Comparison of ENCODE assay signal across 9 mouse cellular contexts in genomic region chr13:10360199-10360694, GRCm38 (mm10). TPM values are rescaled to one million over a fixed set of nuclear protein-coding genes. Genes with fewer than 3 reads are reported as not detected.
A peak's percentile ranks its signal among the peaks of the same experiment; 100 is the strongest.
DNase-seq lines count a peak whose midpoint lies in the region; ATAC-seq and TF ChIP-seq lines count a peak whose summit lies in the region.
"Had no signal": no experiment of that assay in that cellular context is flagged by ENCODE, and none has a peak within 500 bp of the region (broad histone marks: within the 10 kb centered on the region; RNA-seq: fewer than 3 reads in every experiment).

No protein-coding gene starts in this region.

- WGBS in cerebellum, adult 2 months, result under 1% methylated on average over 60 of the region's 60 CpGs
- under 1% methylated on average over 58 of the region's 60 CpGs for WGBS in forebrain, embryonic 14.5 days
- WGBS in hindbrain, postnatal 0 days, result under 1% methylated on average over 58 of the region's 60 CpGs
- WGBS in limb, embryonic 15.5 days, result under 1% methylated on average over 60 of the region's 60 CpGs
- WGBS in neural tube, embryonic 12.5 days, result under 1% methylated on average over 60 of the region's 60 CpGs
- 2% methylated on average over 60 of the region's 60 CpGs for WGBS in thymus, adult 2 months

- ATAC-seq in forebrain, embryonic 14.5 days, result peak; percentile 76
- ATAC-seq in hindbrain, postnatal 0 days, result peak; percentile 70
- no peak for ATAC-seq in limb, embryonic 15.5 days (ENCODE audit: insufficient number of reproducible peaks, low FRiP score, low TSS enrichment, low read depth)
- peak; percentile 77 for ATAC-seq in neural tube, embryonic 12.5 days (ENCODE audit: low FRiP score, low read depth)

- no peaks in the 10 kb centered on the region for H3K36me3 ChIP-seq in ES-E14 (ENCODE audit: control insufficient read depth, insufficient read depth, low read length, poor library complexity, severe bottlenecking)
- H3K36me3 ChIP-seq in forebrain, embryonic 14.5 days (ENCODE audit: control insufficient read depth, insufficient read depth, low read length), result no peaks in the 10 kb centered on the region
- no peaks in the 10 kb centered on the region for H3K36me3 ChIP-seq in hindbrain, postnatal 0 days (ENCODE audit: insufficient read depth, low read length)
- no peaks in the 10 kb centered on the region for H3K36me3 ChIP-seq in limb, embryonic 15.5 days
- no peaks in the 10 kb centered on the region for H3K36me3 ChIP-seq in neural tube, embryonic 12.5 days
- H3K36me3 ChIP-seq in thymus, adult 2 months (ENCODE audit: control insufficient read depth, insufficient read depth, low read length), result no peaks in the 10 kb centered on the region

- in situ Hi-C loops in ES-E14 (cut with MboI; ENCODE audit: low sequenced_read_pairs in 2 of 2, unreplicated experiment in 2 of 2), result no loop called here

- H3K27me3 ChIP-seq in cerebellum, adult 2 months (ENCODE audit: control insufficient read depth, insufficient read depth, low read length), result no peaks in the 10 kb centered on the region
- 0 out of 2 replicates have a peak, but pooled peaks cover 13% of the 10 kb centered on the region for H3K27me3 ChIP-seq in forebrain, embryonic 14.5 days (replicated peaks; ENCODE audit: control insufficient read depth, insufficient read depth, low read length)
- no peaks in the 10 kb centered on the region for H3K27me3 ChIP-seq in hindbrain, postnatal 0 days (ENCODE audit: insufficient read depth, low read length)
- peaks cover 43% of the 10 kb centered on the region for H3K27me3 ChIP-seq in limb, embryonic 15.5 days
- peaks cover 33% of the 10 kb centered on the region for H3K27me3 ChIP-seq in neural tube, embryonic 12.5 days (replicated peaks)
- H3K27me3 ChIP-seq in thymus, adult 2 months (ENCODE audit: control insufficient read depth, insufficient read depth, low read length), result peaks cover 8% of the 10 kb centered on the region

- H3K4me3 ChIP-seq in cerebellum, adult 2 months (replicated peaks; ENCODE audit: insufficient read depth, low read depth, low read length), result peak overlapping the region; percentile 50
- H3K4me3 ChIP-seq in ES-E14 (ENCODE audit: insufficient read depth in 1 of 2, low read depth in 1 of 2, low read length in 2 of 2, poor library complexity in 1 of 2, severe bottlenecking in 1 of 2), result peak overlapping the region; percentile 60 to 63
- peak overlapping the region; percentile 47 for H3K4me3 ChIP-seq in forebrain, embryonic 14.5 days (ENCODE audit: low read depth, low read length)
- peak overlapping the region; percentile 64 for H3K4me3 ChIP-seq in hindbrain, postnatal 0 days (ENCODE audit: low read length)
- peak overlapping the region; percentile 49 for H3K4me3 ChIP-seq in limb, embryonic 15.5 days
- peak overlapping the region; percentile 59 for H3K4me3 ChIP-seq in neural tube, embryonic 12.5 days
- no peak overlapping the region for H3K4me3 ChIP-seq in thymus, adult 2 months (ENCODE audit: control insufficient read depth, insufficient read depth, low read length)
- H3K4me3 ChIP-seq: erythroblast, embryonic 14.5 days had no signal

- no peak overlapping the region for H3K27ac ChIP-seq in cerebellum, adult 2 months (ENCODE audit: insufficient read depth, low read length)
- no peak overlapping the region for H3K27ac ChIP-seq in ES-E14 (ENCODE audit: insufficient read depth, low read depth, low read length, poor library complexity, severe bottlenecking)
- no peak overlapping the region for H3K27ac ChIP-seq in forebrain, embryonic 14.5 days (ENCODE audit: low read depth, low read length)
- peak overlapping the region; percentile 60; the same call in 1 of the 2 replicates for H3K27ac ChIP-seq in hindbrain, postnatal 0 days
- H3K27ac ChIP-seq in limb, embryonic 15.5 days, result no peak overlapping the region
- H3K27ac ChIP-seq in neural tube, embryonic 12.5 days, result no peak overlapping the region
- no peak overlapping the region for H3K27ac ChIP-seq in thymus, adult 2 months (ENCODE audit: control insufficient read depth, insufficient read depth, low read length)

- no peak for TF ChIP-seq CTCF in cerebellum, adult 2 months (IDR thresholded peaks at IDR 0.05; ENCODE audit: borderline replicate concordance, insufficient read depth, low read depth, low read length)
- no peak for TF ChIP-seq CTCF in hindbrain, postnatal 0 days (IDR thresholded peaks at IDR 0.05; ENCODE audit: low read depth)
- no peak for TF ChIP-seq CTCF in thymus, adult 2 months (IDR thresholded peaks at IDR 0.05; ENCODE audit: borderline replicate concordance, control insufficient read depth, extremely low read depth, insufficient read depth, low read length, poor library complexity)

- no peaks in the 10 kb centered on the region for H3K9me3 ChIP-seq in ES-E14 (ENCODE audit: control insufficient read depth, insufficient read depth, low read depth, low read length)
- H3K9me3 ChIP-seq in forebrain, embryonic 14.5 days (replicated peaks; ENCODE audit: control insufficient read depth, low read length), result no peaks in the 10 kb centered on the region
- H3K9me3 ChIP-seq in hindbrain, postnatal 0 days (ENCODE audit: low read length), result no peaks in the 10 kb centered on the region
- H3K9me3 ChIP-seq in limb, embryonic 15.5 days, result no peaks in the 10 kb centered on the region
- H3K9me3 ChIP-seq in neural tube, embryonic 12.5 days, result no peaks in the 10 kb centered on the region

- H3K9ac ChIP-seq in ES-E14 (ENCODE audit: insufficient read depth, low read depth, low read length, poor library complexity, severe bottlenecking), result 0 out of 2 replicates have a peak overlapping the region, but pooled peaks have one; percentile 30
- peak overlapping the region; percentile 61 for H3K9ac ChIP-seq in forebrain, embryonic 14.5 days (ENCODE audit: low read length)
- peak overlapping the region; percentile 37 for H3K9ac ChIP-seq in hindbrain, postnatal 0 days (replicated peaks; ENCODE audit: low read length)
- 0 out of 2 replicates have a peak overlapping the region, but pooled peaks have one; percentile 3 for H3K9ac ChIP-seq in limb, embryonic 15.5 days
- peak overlapping the region; percentile 58 for H3K9ac ChIP-seq in neural tube, embryonic 12.5 days

- no peak for TF ChIP-seq POLR2A in cerebellum, adult 2 months (IDR thresholded peaks at IDR 0.05; ENCODE audit: borderline replicate concordance, insufficient read depth, low read length)
- no peak for TF ChIP-seq POLR2A in thymus, adult 2 months (IDR thresholded peaks at IDR 0.05; ENCODE audit: control insufficient read depth, extremely low read depth, insufficient read depth, low read length, poor library complexity)

- peak; percentile 31 to 36 for DNase-seq in cerebellum, adult 2 months
- DNase-seq in cerebellum, adult 11 months, result no peak
- DNase-seq in ES-E14 (ENCODE audit: low read depth, low spot score), result no peak
- peak; percentile 33 for DNase-seq in forebrain, embryonic 14.5 days (ENCODE audit: low spot score)
- peak; percentile 44 for DNase-seq in hindbrain, postnatal 0 days (ENCODE audit: low spot score)
- DNase-seq in thymus, adult 2 months, result no peak

- H3K4me1 ChIP-seq in cerebellum, adult 2 months (ENCODE audit: control insufficient read depth, insufficient read depth, low read length), result no peaks in the 10 kb centered on the region
- H3K4me1 ChIP-seq in ES-E14 (ENCODE audit: control insufficient read depth in 2 of 2, insufficient read depth in 2 of 2, low read length in 2 of 2, poor library complexity in 1 of 2), result no peaks in the 10 kb centered on the region; a peak in 1 of 4 replicates
- peaks cover 6% of the 10 kb centered on the region; the same call in 1 of the 2 replicates for H3K4me1 ChIP-seq in forebrain, embryonic 14.5 days (ENCODE audit: control insufficient read depth, insufficient read depth, low read length)
- no peaks in the 10 kb centered on the region for H3K4me1 ChIP-seq in hindbrain, postnatal 0 days (ENCODE audit: insufficient read depth, low read length)
- peaks cover 19% of the 10 kb centered on the region for H3K4me1 ChIP-seq in limb, embryonic 15.5 days
- H3K4me1 ChIP-seq in neural tube, embryonic 12.5 days, result peaks cover 14% of the 10 kb centered on the region; the same call in 1 of the 2 replicates
- H3K4me1 ChIP-seq in thymus, adult 2 months (replicated peaks; ENCODE audit: control insufficient read depth, insufficient read depth, low read length), result no peaks in the 10 kb centered on the region

- peak overlapping the region; percentile 94 for H3K4me2 ChIP-seq in forebrain, embryonic 14.5 days (ENCODE audit: low read length)
- H3K4me2 ChIP-seq in hindbrain, postnatal 0 days (ENCODE audit: low read depth, low read length), result peak overlapping the region; percentile 81
- H3K4me2 ChIP-seq in limb, embryonic 15.5 days, result peak overlapping the region; percentile 96
- peak overlapping the region; percentile 95 for H3K4me2 ChIP-seq in neural tube, embryonic 12.5 days (replicated peaks)

TF ChIP-seq in ES-E14, 5 proteins besides CTCF, POLR2A, EP300 and RAD21:
- no peak for TF ChIP-seq HCFC1 (IDR thresholded peaks at IDR 0.05; ENCODE audit: borderline replicate concordance, insufficient read depth, low read length)
- no peak for TF ChIP-seq ZNF384 (IDR thresholded peaks at IDR 0.05; ENCODE audit: low read depth, low read length)
- TF ChIP-seq CHD2 (IDR thresholded peaks at IDR 0.05; ENCODE audit: low read depth, low read length), result no peak
- no peak for TF ChIP-seq ZC3H11A (IDR thresholded peaks at IDR 0.05; ENCODE audit: borderline replicate concordance, low read depth, low read length)

RNA-seq across cellular contexts. Expression of gene Chrm3, which starts 0.4 kb away (rescaled TPM):
- 3.9 and 4.4 TPM in 2 replicates for polyA plus RNA-seq in cerebellum, adult 2 months (2012; rRNA removed)
- total RNA-seq in ES-E14 (2012; rRNA removed), result 2.7 and 3.3 TPM in 2 replicates
- polyA plus RNA-seq in forebrain, embryonic 14.5 days (2014; fragmentation: Nextera tagmentation; extraction: Ambion mirVana), result 0.65 and 1.3 TPM in 2 replicates
- 36.0 and 37.3 TPM in 2 replicates for total RNA-seq in hindbrain, postnatal 0 days (2014; rRNA removed)
- polyA plus RNA-seq in hindbrain, postnatal 0 days (2015; fragmentation: Nextera tagmentation; extraction: Ambion mirVana), result 3.0 and 3.5 TPM in 2 replicates
- 0.66 and 1.2 TPM in 2 replicates for polyA plus RNA-seq in limb, embryonic 15.5 days (2015; fragmentation: Nextera tagmentation; extraction: Ambion mirVana)
- 2.8 and 2.9 TPM in 2 replicates for polyA plus RNA-seq in neural tube, embryonic 12.5 days (2016; fragmentation: Nextera tagmentation; extraction: Ambion mirVana)
- 0.17 and 0.28 TPM in 2 replicates for polyA plus RNA-seq in thymus, adult 2 months (2012; rRNA removed)
- polyA plus RNA-seq: erythroblast, embryonic 14.5 days had no signal

Comparison
In these comparisons a context has a peak if more than half of its experiments do, and no peak if none do; other contexts are left out.
1. DNase-seq: peak in cerebellum, adult 2 months (2 of 2), forebrain, embryonic 14.5 days (single experiment) and hindbrain, postnatal 0 days (single experiment); none in cerebellum, adult 11 months (single experiment), ES-E14 (single experiment) and thymus, adult 2 months (single experiment).
2. H3K9ac ChIP-seq: peak in every context shown above with its lines; median percentile 61 in forebrain, embryonic 14.5 days; 58 in neural tube, embryonic 12.5 days; 37 in hindbrain, postnatal 0 days; 30 in ES-E14; 3 in limb, embryonic 15.5 days.
3. Peak in every context shown above with its lines, with median percentiles within 50 percentile points of each other: H3K4me2 ChIP-seq.